In genomic region chr11:52265616-52266307, GRCm38 (mm10) we compare ENCODE assay signal across 17 mouse cellular contexts. TPM values are rescaled to one million over a fixed set of nuclear protein-coding genes. Genes with fewer than 3 reads are reported as not detected.
DNase-seq lines count a peak whose midpoint lies in the region; ATAC-seq and TF ChIP-seq lines count a peak whose summit lies in the region.
"Had no signal": no experiment of that assay in that cellular context is flagged by ENCODE, and none has a peak within 500 bp of the region (broad histone marks: within the 10 kb centered on the region; RNA-seq: fewer than 3 reads in every experiment).

No protein-coding gene starts in this region.

- DNase-seq in heart, postnatal 4 days = no peak
- no peak for DNase-seq in neural tube, embryonic 10.5 days (ENCODE audit: extremely low spot score, low spot score)
- peak; percentile 35 for DNase-seq in lung, postnatal 25 days (ENCODE audit: low spot score)
- peak; percentile 63 to 74 for DNase-seq in thymus, postnatal 36 days
- DNase-seq in left cerebral cortex, adult 8-10 months (ENCODE audit: low spot score in 2 of 2) = no peak
- no peak for DNase-seq in layer of hippocampus, adult 2 months (ENCODE audit: low spot score in 2 of 2)
- DNase-seq: cerebellum, postnatal 10 days; right cerebral cortex, postnatal 25 days had no signal

- WGBS in heart, embryonic 11.5 days (ENCODE audit: insufficient replicate concordance) = 36% methylated on average over 12 of the region's 12 CpGs
- 81% methylated on average over 12 of the region's 12 CpGs for WGBS in neural tube, embryonic 13.5 days

- H3K27ac ChIP-seq in heart, embryonic 11.5 days (ENCODE audit: low read depth, low read length) = no peak overlapping the region
- no peak overlapping the region for H3K27ac ChIP-seq in neural tube, embryonic 13.5 days (replicated peaks)
- no peak overlapping the region for H3K27ac ChIP-seq in layer of hippocampus, adult 2 months
- H3K27ac ChIP-seq: kidney, embryonic 15.5 days; limb, embryonic 15.5 days had no signal

- TF ChIP-seq CTCF in layer of hippocampus, adult 2 months (conservative IDR thresholded peaks at IDR 0.05) = no peak

- no peaks in the 10 kb centered on the region for H3K9me3 ChIP-seq in heart, embryonic 11.5 days (replicated peaks; ENCODE audit: control insufficient read depth, low read length)
- no peaks in the 10 kb centered on the region for H3K9me3 ChIP-seq in neural tube, embryonic 13.5 days
- H3K9me3 ChIP-seq: kidney, embryonic 15.5 days; limb, embryonic 15.5 days; megakaryocyte, embryonic 14.5 days had no signal

- H3K4me1 ChIP-seq in heart, embryonic 11.5 days (ENCODE audit: control insufficient read depth, insufficient read depth, low read length) = peaks cover 35% of the 10 kb centered on the region
- H3K4me1 ChIP-seq in neural tube, embryonic 13.5 days (replicated peaks) = peaks cover 17% of the 10 kb centered on the region

- H3K27me3 ChIP-seq in heart, embryonic 11.5 days (ENCODE audit: control insufficient read depth, insufficient read depth, low read length) = no peaks in the 10 kb centered on the region
- no peaks in the 10 kb centered on the region for H3K27me3 ChIP-seq in neural tube, embryonic 13.5 days
- H3K27me3 ChIP-seq: kidney, embryonic 15.5 days; limb, embryonic 15.5 days had no signal

- 0 out of 2 replicates have a peak overlapping the region, but pooled peaks have one; percentile 6 for H3K9ac ChIP-seq in heart, embryonic 11.5 days (ENCODE audit: low read depth, low read length)
- H3K9ac ChIP-seq in neural tube, embryonic 13.5 days = peak overlapping the region; percentile 26; the same call in 1 of the 2 replicates
- H3K9ac ChIP-seq: kidney, embryonic 15.5 days; limb, embryonic 15.5 days had no signal

- ATAC-seq in heart, embryonic 11.5 days (replicated peaks; ENCODE audit: insufficient number of reproducible peaks, low FRiP score, low TSS enrichment) = no peak
- no peak for ATAC-seq in neural tube, embryonic 13.5 days (ENCODE audit: low read depth)

- no peak overlapping the region for H3K4me3 ChIP-seq in heart, embryonic 11.5 days (ENCODE audit: low read depth, low read length)
- no peak overlapping the region for H3K4me3 ChIP-seq in neural tube, embryonic 13.5 days
- no peak overlapping the region for H3K4me3 ChIP-seq in layer of hippocampus, adult 2 months
- H3K4me3 ChIP-seq: kidney, embryonic 15.5 days; limb, embryonic 15.5 days; megakaryocyte, embryonic 14.5 days had no signal

- H3K4me2 ChIP-seq in heart, embryonic 11.5 days = peak overlapping the region; percentile 37
- no peak overlapping the region for H3K4me2 ChIP-seq in neural tube, embryonic 13.5 days
- H3K4me2 ChIP-seq: kidney, embryonic 15.5 days; limb, embryonic 15.5 days had no signal

- no peaks in the 10 kb centered on the region for H3K36me3 ChIP-seq in heart, embryonic 11.5 days (ENCODE audit: control insufficient read depth, insufficient read depth, low read length)
- H3K36me3 ChIP-seq in neural tube, embryonic 13.5 days = no peaks in the 10 kb centered on the region
- H3K36me3 ChIP-seq: limb, embryonic 15.5 days had no signal

RNA-seq across cellular contexts. Expression of gene Tcf7, which starts 17.1 kb away (rescaled TPM):
- polyA plus RNA-seq in heart, embryonic 11.5 days (2014; fragmentation: Nextera tagmentation; extraction: Ambion mirVana) = 5.3 and 5.5 TPM in 2 replicates
- 1 to 10 TPM; 2.8 to 3.8 TPM for total RNA-seq in heart, postnatal 4 days (2021)
- 5.9 TPM in 2 replicates for polyA plus RNA-seq in neural tube, embryonic 13.5 days (2015; fragmentation: Nextera tagmentation; extraction: Ambion mirVana)
- total RNA-seq in left cerebral cortex, adult 8-10 months (2022) = 1 to 10 TPM; 5.9 to 6.6 (median 6.3) TPM
- total RNA-seq in layer of hippocampus, adult 2 months (2021) = 1 to 10 TPM; 2.9 TPM

RNA-seq across cellular contexts. Expression of gene Skp1a, which starts 34.0 kb away (rescaled TPM):
- polyA plus RNA-seq in heart, embryonic 11.5 days (2014; fragmentation: Nextera tagmentation; extraction: Ambion mirVana) = 506 and 537 TPM in 2 replicates
- total RNA-seq in heart, postnatal 4 days (2021) = 100 to 1,000 TPM; 239 to 250 TPM
- polyA plus RNA-seq in neural tube, embryonic 13.5 days (2015; fragmentation: Nextera tagmentation; extraction: Ambion mirVana) = 1,170 and 1,204 TPM in 2 replicates
- total RNA-seq in left cerebral cortex, adult 8-10 months (2022) = 100 to 1,000 TPM; 448 to 504 (median 464) TPM
- 100 to 1,000 TPM; 456 to 474 TPM for total RNA-seq in layer of hippocampus, adult 2 months (2021)

RNA-seq across cellular contexts. Expression of gene Olfr1371, which starts 52.0 kb away (rescaled TPM):
- not detected in 2 replicates for polyA plus RNA-seq in heart, embryonic 11.5 days (2014; fragmentation: Nextera tagmentation; extraction: Ambion mirVana)
- not detected for total RNA-seq in heart, postnatal 4 days (2021)
- polyA plus RNA-seq in neural tube, embryonic 13.5 days (2015; fragmentation: Nextera tagmentation; extraction: Ambion mirVana) = not detected in 2 replicates
- total RNA-seq in left cerebral cortex, adult 8-10 months (2022) = not detected
- total RNA-seq in layer of hippocampus, adult 2 months (2021) = not detected
- total RNA-seq: layer of hippocampus, postnatal 25 days had no signal
- polyA plus RNA-seq: brain, embryonic 14.5 days; hindbrain, embryonic 11.5 days; kidney, embryonic 15.5 days; limb, embryonic 15.5 days; neural tube, embryonic 14.5 days had no signal

Comparison
In these comparisons a context has a peak if more than half of its experiments do, and no peak if none do; other contexts are left out.
1. DNase-seq: peak in lung, postnatal 25 days (single experiment) and thymus, postnatal 36 days (2 of 2); none in heart, postnatal 4 days (single experiment), neural tube, embryonic 10.5 days (single experiment), left cerebral cortex, adult 8-10 months (0 of 2) and layer of hippocampus, adult 2 months (0 of 2).